Mouse (Mus musculus): Measurements from ENCODE around the gene Zdhhc22.

Zdhhc22 gene

GRCm38 (mm10) chr12:86989890-86990754, at the start of gene Zdhhc22:
Gene Zdhhc22, minus strand, starts transcription at chr12:86990430.
- no peak for DNase-seq (ENCODE audit: low spot score)

- DNase-seq (ENCODE audit: low spot score): no peak
Measured at GRCm38 (mm10) chr12:87036631-87037030, 46.4 kb upstream of the Zdhhc22 start.

GRCm38 (mm10) chr12:87031163-87031763, 41.0 kb upstream of the Zdhhc22 start:
- DNase-seq (ENCODE audit: low spot score): no peak

GRCm38 (mm10) chr12:87029251-87029976, 39.2 kb upstream of the Zdhhc22 start:
- DNase-seq (ENCODE audit: low spot score): no peak

GRCm38 (mm10) chr12:87028068-87028467, 37.8 kb upstream of the Zdhhc22 start:
- no peak for DNase-seq (ENCODE audit: low spot score)

- DNase-seq (ENCODE audit: low spot score): no peak
Measured at GRCm38 (mm10) chr12:87027391-87027790, 37.2 kb upstream of the Zdhhc22 start.

GRCm38 (mm10) chr12:87026871-87027240, 36.6 kb upstream of the Zdhhc22 start:
- DNase-seq (ENCODE audit: low spot score): no peak

- DNase-seq (ENCODE audit: low spot score): no peak
Measured at GRCm38 (mm10) chr12:87026109-87026870, 36.1 kb upstream of the Zdhhc22 start.

GRCm38 (mm10) chr12:87023456-87023855, 33.2 kb upstream of the Zdhhc22 start:
- no peak for DNase-seq (ENCODE audit: low spot score)

GRCm38 (mm10) chr12:87022006-87022405, 31.8 kb upstream of the Zdhhc22 start:
- DNase-seq (ENCODE audit: low spot score): no peak

- DNase-seq (ENCODE audit: low spot score): no peak
Measured at GRCm38 (mm10) chr12:87021040-87021439, 30.8 kb upstream of the Zdhhc22 start, which contains the start of gene Tmem63c. Gene Tmem63c, plus strand, starts transcription at chr12:87021340.

GRCm38 (mm10) chr12:87018756-87019155, 28.5 kb upstream of the Zdhhc22 start:
- no peak for DNase-seq (ENCODE audit: low spot score)

GRCm38 (mm10) chr12:87017041-87017440, 26.8 kb upstream of the Zdhhc22 start:
- peak; percentile 4 for DNase-seq (ENCODE audit: low spot score)

GRCm38 (mm10) chr12:87004596-87004995, 14.4 kb upstream of the Zdhhc22 start:
- DNase-seq (ENCODE audit: low spot score): no peak

- no peak for DNase-seq (ENCODE audit: low spot score)
Measured at GRCm38 (mm10) chr12:87003606-87004005, 13.4 kb upstream of the Zdhhc22 start.

- DNase-seq (ENCODE audit: low spot score): no peak
Measured at GRCm38 (mm10) chr12:87002815-87003214, 12.6 kb upstream of the Zdhhc22 start.

GRCm38 (mm10) chr12:87002209-87002608, 12.0 kb upstream of the Zdhhc22 start:
- no peak for DNase-seq (ENCODE audit: low spot score)

GRCm38 (mm10) chr12:87000840-87001176, 10.6 kb upstream of the Zdhhc22 start:
- no peak for DNase-seq (ENCODE audit: low spot score)

- DNase-seq (ENCODE audit: low spot score): no peak
Measured at GRCm38 (mm10) chr12:87000151-87000839, 10.1 kb upstream of the Zdhhc22 start.

GRCm38 (mm10) chr12:86999283-86999820, 9.1 kb upstream of the Zdhhc22 start:
- no peak for DNase-seq (ENCODE audit: low spot score)

- no peak for DNase-seq (ENCODE audit: low spot score)
Measured at GRCm38 (mm10) chr12:86998699-86999098, 8.5 kb upstream of the Zdhhc22 start.

All from T-cell, adult 2 months (primary cell).